Mouse (Mus musculus) liver, embryonic 14.5 days (tissue): ENCODE measurements at regions not wholly inside any gene's neighbourhood (a gene's known extent, or its start where the extent isn't known, plus 50 kb on each side); places are given as distances from the start of the nearest gene placed in this dataset.

ENCODE experiments used
- CTCF ChIP-seq: IDR thresholded peaks from 2 replicates; pipeline ENCODE4 v1.5.1; 2016; ENCODE audit warnings: antibody characterized with exemption, low read depth, control low read depth
- EP300 ChIP-seq: IDR thresholded peaks from 2 replicates; pipeline ENCODE4 v1.6.1; 2016; ENCODE audit warnings: antibody characterized with exemption, low read depth

DNA sequence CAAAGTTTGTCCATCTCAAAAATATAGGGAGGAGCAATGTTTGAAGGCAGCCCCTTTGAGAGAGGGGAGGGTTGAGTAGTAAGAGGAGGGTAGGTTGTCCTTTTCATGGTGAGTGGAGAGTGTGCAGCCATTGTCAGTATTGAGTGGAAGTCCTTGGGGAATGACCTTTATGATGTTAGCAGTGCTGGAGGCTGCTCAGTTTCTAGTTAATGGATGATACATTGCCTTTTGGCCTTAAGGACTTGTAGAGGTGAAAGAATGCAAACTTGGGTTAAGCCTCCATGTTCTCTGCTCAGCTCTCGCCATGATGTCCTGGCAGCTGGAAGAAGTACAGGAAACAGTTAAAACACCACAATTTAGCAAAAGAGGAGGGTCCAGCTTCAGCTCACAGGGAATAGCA is 250.6 kb downstream of the Dmrt2 start:
- TF ChIP-seq CTCF = no peak
- TF ChIP-seq EP300 = no peak
